Mouse (Mus musculus): Measurements from ENCODE around the gene Rap1a. TPM values are rescaled to one million over a fixed set of nuclear protein-coding genes. Genes with fewer than 3 reads are reported as not detected.

Rap1a gene
- polyA plus RNA-seq, 1 experiment, result 66.2 TPM

GRCm38 (mm10) chr3:105693327-105694080, 107.6 kb downstream of the Rap1a start:
- 82% methylated on average over 14 of the region's 14 CpGs for WGBS
- Histone ChIP-seq H3K4me1 (ENCODE audit: control insufficient read depth, insufficient read depth, low read length) (peaks cover 33% of the 10 kb centered on the region), H3K27ac (ENCODE audit: insufficient read depth, low read length) (no peak overlapping the region), H3K27me3 (ENCODE audit: control insufficient read depth, insufficient read depth, low read length) (no peaks in the 10 kb centered on the region), H3K4me3 (replicated peaks; ENCODE audit: insufficient read depth, low read depth, low read length) (no peak overlapping the region)
- TF ChIP-seq POLR2A (IDR thresholded peaks at IDR 0.05; ENCODE audit: borderline replicate concordance, insufficient read depth, low read length) (no peak), CTCF (IDR thresholded peaks at IDR 0.05; ENCODE audit: borderline replicate concordance, insufficient read depth, low read depth, low read length) (no peak)
- DNase-seq, result peak in 1 of 2 experiments; percentile 33

- no peak for DNase-seq
- Histone ChIP-seq H3K27ac (ENCODE audit: insufficient read depth, low read length) (no peak overlapping the region), H3K4me3 (replicated peaks; ENCODE audit: insufficient read depth, low read depth, low read length) (no peak overlapping the region), H3K4me1 (ENCODE audit: control insufficient read depth, insufficient read depth, low read length) (peaks cover 1% of the 10 kb centered on the region), H3K27me3 (ENCODE audit: control insufficient read depth, insufficient read depth, low read length) (no peaks in the 10 kb centered on the region)
- TF ChIP-seq CTCF (IDR thresholded peaks at IDR 0.05; ENCODE audit: borderline replicate concordance, insufficient read depth, low read depth, low read length) (no peak), POLR2A (IDR thresholded peaks at IDR 0.05; ENCODE audit: borderline replicate concordance, insufficient read depth, low read length) (no peak)
- 93% methylated on average over 2 of the region's 2 CpGs for WGBS
These were observed 112.6 kb downstream of the Rap1a start for GRCm38 (mm10) chr3:105688536-105688935.

DNA sequence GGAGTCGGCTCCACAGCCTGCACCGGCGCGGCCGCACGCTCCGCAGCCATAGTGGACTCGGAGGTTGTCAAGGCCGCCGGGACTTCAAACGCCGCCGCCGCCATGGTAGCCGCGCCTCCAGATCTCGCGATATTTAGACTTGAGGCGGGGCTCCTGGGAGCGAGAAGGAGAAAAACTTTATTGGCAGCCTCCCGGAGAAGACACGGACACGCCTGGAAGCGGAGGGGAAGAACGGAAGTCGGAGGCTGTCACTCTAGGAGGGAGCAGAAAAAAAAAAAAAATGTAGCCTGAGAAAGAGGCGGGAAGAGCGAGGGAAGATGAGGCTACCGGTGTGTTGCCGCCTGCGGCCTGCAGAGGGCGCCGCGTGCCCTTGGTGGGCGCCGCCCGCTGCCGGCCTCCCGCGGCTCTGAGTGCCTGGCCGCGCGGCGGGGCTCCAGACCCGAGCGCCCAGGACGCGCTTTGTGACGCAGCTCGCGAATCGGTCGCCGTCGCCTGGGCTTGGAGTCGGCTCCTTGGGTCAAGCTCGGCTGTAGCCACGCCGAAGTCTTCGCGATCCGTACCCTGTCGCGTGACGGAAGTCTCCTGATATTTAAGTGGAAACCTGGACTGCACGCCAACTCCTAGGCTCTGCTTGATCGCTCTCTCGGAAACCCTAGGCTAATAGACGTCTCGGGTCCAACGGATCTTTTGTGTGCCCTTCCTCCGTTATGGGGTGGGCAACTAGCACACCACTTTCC, 113.6 kb downstream of the Rap1a start, which contains the start of gene Ddx20:
Gene Ddx20, minus strand, starts transcription at position 251 of the 737 bp plus-strand sequence.
- peak within 1 kb of the TSS; percentile 80 for H3K4me3 ChIP-seq (replicated peaks; ENCODE audit: insufficient read depth, low read depth, low read length)
- DNase-seq, result peak; percentile 90 to 95
- peak within 1 kb of the TSS; percentile 90 for H3K27ac ChIP-seq (ENCODE audit: insufficient read depth, low read length)
- TF ChIP-seq CTCF (IDR thresholded peaks at IDR 0.05; ENCODE audit: borderline replicate concordance, insufficient read depth, low read depth, low read length), result peak; percentile 80
- peak; percentile 68; the same call in 1 of the 2 replicates for TF ChIP-seq POLR2A (IDR thresholded peaks at IDR 0.05; ENCODE audit: borderline replicate concordance, insufficient read depth, low read length)
- WGBS, result under 1% methylated on average over 71 of the region's 72 CpGs
- H3K27me3 ChIP-seq (ENCODE audit: control insufficient read depth, insufficient read depth, low read length), result no peaks in the 10 kb centered on the region
- no peaks in the 10 kb centered on the region for H3K4me1 ChIP-seq (ENCODE audit: control insufficient read depth, insufficient read depth, low read length)

- H3K27me3 ChIP-seq (ENCODE audit: control insufficient read depth, insufficient read depth, low read length), result no peaks in the 10 kb centered on the region
- WGBS, result 7% methylated on average over 60 of the region's 60 CpGs
- TF ChIP-seq CTCF (IDR thresholded peaks at IDR 0.05; ENCODE audit: borderline replicate concordance, insufficient read depth, low read depth, low read length) (no peak), POLR2A (IDR thresholded peaks at IDR 0.05; ENCODE audit: borderline replicate concordance, insufficient read depth, low read length) (no peak)
- H3K4me3 ChIP-seq (replicated peaks; ENCODE audit: insufficient read depth, low read depth, low read length), result peak overlapping the region; percentile 80
- no peak for DNase-seq
- no peak overlapping the region for H3K27ac ChIP-seq (ENCODE audit: insufficient read depth, low read length)
- no peaks in the 10 kb centered on the region for H3K4me1 ChIP-seq (ENCODE audit: control insufficient read depth, insufficient read depth, low read length)
These were observed 114.5 kb downstream of the Rap1a start for GRCm38 (mm10) chr3:105686394-105687323.

DNA sequence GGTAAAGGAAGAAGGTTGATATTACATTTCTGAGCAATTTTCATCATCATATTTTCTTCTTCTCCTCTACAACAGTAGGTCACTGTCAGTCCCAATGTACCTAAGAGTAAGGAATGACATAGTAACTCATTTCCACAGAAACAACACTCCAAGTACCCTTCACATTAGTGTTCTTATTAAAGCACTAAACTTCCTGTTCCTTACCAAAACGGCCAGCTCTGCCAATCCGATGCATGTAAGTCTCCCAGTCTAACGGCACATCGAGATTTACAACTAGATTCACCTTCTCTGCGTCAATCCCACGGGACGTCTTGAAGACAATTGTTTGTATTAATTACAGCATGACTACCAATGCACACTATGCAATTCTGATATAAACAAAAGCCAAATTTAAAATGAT, 120.8 kb downstream of the Rap1a start:
- 92% methylated on average over 7 of the region's 7 CpGs for WGBS
- TF ChIP-seq CTCF (IDR thresholded peaks at IDR 0.05; ENCODE audit: borderline replicate concordance, insufficient read depth, low read depth, low read length) (no peak), POLR2A (IDR thresholded peaks at IDR 0.05; ENCODE audit: borderline replicate concordance, insufficient read depth, low read length) (no peak)
- Histone ChIP-seq H3K27me3 (ENCODE audit: control insufficient read depth, insufficient read depth, low read length) (no peaks in the 10 kb centered on the region), H3K4me3 (replicated peaks; ENCODE audit: insufficient read depth, low read depth, low read length) (no peak overlapping the region), H3K4me1 (ENCODE audit: control insufficient read depth, insufficient read depth, low read length) (no peaks in the 10 kb centered on the region), H3K27ac (ENCODE audit: insufficient read depth, low read length) (no peak overlapping the region)
- DNase-seq, result no peak

Other genes with a start within 250 kb of the Rap1a start
- gene Ddx20, start 113.8 kb downstream of the Rap1a start, polyA plus RNA-seq (2012; rRNA removed), result 12.6 and 13.8 TPM in 2 replicates
- 15.0 and 15.9 TPM in 2 replicates for gene Inka2, start 96.7 kb downstream of the Rap1a start, polyA plus RNA-seq (2012; rRNA removed)
- 0.43 and 0.52 TPM in 2 replicates for gene Adora3, start 69.5 kb upstream of the Rap1a start, polyA plus RNA-seq (2012; rRNA removed)
- 0.52 TPM in 1 of 2 replicates, not detected in the other for gene Tmigd3, start 69.6 kb upstream of the Rap1a start, polyA plus RNA-seq (2012; rRNA removed)
- 0.40 and 0.72 TPM in 2 replicates for gene I830077J02Rik, start 131.3 kb upstream of the Rap1a start, polyA plus RNA-seq (2012; rRNA removed)
- gene Wdr77, start 158.0 kb upstream of the Rap1a start, polyA plus RNA-seq (2012; rRNA removed), result 56.5 and 56.9 TPM in 2 replicates
- 396 and 419 TPM in 2 replicates for gene Atp5f1, start 158.8 kb upstream of the Rap1a start, polyA plus RNA-seq (2012; rRNA removed)
- gene Ovgp1, start 172.4 kb upstream of the Rap1a start, polyA plus RNA-seq (2012; rRNA removed), result 15.8 and 17.3 TPM in 2 replicates
- 1.2 and 1.8 TPM in 2 replicates for gene Pifo, start 213.3 kb upstream of the Rap1a start, polyA plus RNA-seq (2012; rRNA removed)
- 7.2 and 10.0 TPM in 2 replicates for gene Chil5, start 231.5 kb upstream of the Rap1a start, polyA plus RNA-seq (2012; rRNA removed)

Measured in cerebellum, adult 2 months (tissue).